Mouse (Mus musculus): ENCODE results near the gene Qtrt2.

The Qtrt2 gene

DNA sequence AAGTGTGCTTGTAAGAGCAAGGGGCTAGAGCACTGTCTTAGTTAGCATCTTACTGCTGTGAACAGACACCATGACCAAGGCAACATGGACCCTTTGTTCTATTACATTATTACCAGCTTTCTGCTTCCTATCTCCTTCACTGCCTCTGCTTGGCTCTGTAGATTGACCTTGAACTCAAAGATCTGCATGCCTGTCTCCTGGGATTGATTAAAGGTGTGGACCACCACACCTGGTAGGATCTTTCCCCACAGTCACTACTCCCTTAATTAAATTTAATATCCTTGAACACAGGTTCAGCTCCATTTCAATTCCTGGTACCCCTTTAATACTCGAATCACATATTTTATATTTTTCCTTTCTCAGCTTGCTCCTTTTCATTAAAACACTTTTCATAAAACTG lies 763 bp downstream of the Qtrt2 start:
- no peak for DNase-seq (ENCODE audit: extremely low read depth, low read depth, low spot score)

- no peak for DNase-seq (ENCODE audit: extremely low read depth, low read depth, low spot score)
Measured at GRCm38 (mm10) chr16:43925001-43925558, 1.5 kb downstream of the Qtrt2 start.

DNA sequence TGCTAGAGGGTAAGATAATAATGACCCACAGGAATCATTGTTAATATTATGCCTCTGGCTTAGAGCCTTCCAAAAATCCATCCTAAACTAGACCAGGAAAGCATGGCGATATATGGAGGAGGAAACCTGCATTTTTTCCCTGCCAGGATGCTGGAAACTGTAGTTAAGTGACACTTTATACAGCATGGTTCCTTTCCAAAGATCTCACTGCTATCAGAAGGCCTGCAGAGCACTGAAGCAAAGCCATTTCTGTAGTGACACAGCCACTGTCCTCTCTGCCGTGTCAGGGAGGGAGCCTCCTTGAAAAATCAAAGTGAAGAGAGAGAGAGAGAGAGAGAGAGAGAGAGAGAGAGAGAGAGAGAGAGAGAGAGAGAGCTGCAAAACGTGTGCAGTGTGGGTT lies 4.0 kb downstream of the Qtrt2 start:
- DNase-seq (ENCODE audit: extremely low read depth, low read depth, low spot score), result no peak

GRCm38 (mm10) chr16:43922024-43922423 lies 4.6 kb downstream of the Qtrt2 start:
- DNase-seq (ENCODE audit: extremely low read depth, low read depth, low spot score), result no peak

DNA sequence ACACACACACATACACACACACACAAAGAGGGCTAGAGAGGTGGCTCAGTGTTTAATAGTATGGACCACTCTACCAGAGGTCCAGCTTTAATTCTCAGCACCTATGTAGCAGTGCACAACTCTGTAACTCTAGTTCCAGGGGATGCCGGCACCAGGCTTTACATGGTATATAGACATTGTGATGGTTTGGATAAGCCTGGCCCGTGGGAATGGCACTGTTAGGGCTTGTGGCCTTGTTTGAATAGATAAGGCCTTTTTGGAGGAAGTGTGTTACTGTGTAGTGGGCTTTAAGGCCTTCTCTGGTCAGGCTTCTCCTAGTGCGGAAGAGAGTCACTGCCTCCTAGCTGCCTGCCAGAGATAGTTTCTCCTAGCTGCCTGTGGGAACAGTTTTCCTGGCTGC lies 7.7 kb downstream of the Qtrt2 start:
- no peak for DNase-seq (ENCODE audit: extremely low read depth, low read depth, low spot score)

- no peak for DNase-seq (ENCODE audit: extremely low read depth, low read depth, low spot score)
Measured at GRCm38 (mm10) chr16:43908881-43909280, 17.7 kb downstream of the Qtrt2 start.

- no peak for DNase-seq (ENCODE audit: extremely low read depth, low read depth, low spot score)
Measured at GRCm38 (mm10) chr16:43900571-43900970, 26.0 kb downstream of the Qtrt2 start.

DNA sequence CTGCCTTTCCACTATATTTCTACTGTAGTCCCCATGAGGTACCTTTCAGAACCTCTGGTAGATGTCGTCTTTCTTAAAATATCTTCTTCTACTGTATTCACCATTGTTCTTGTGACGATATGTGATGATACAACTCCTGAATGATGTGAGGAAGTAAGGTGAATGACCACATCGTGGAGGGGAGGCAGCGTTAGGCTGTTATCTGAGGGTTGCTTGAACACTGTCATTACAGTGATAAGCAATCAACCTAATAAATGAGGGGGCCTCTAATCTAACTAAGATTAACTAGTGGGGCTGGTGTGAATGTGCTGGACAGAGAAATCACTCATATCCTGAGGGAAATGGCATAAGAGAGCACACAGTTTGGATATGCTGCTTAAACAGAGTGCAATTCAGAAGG lies 26.5 kb downstream of the Qtrt2 start:
- no peak for DNase-seq (ENCODE audit: extremely low read depth, low read depth, low spot score)

DNA sequence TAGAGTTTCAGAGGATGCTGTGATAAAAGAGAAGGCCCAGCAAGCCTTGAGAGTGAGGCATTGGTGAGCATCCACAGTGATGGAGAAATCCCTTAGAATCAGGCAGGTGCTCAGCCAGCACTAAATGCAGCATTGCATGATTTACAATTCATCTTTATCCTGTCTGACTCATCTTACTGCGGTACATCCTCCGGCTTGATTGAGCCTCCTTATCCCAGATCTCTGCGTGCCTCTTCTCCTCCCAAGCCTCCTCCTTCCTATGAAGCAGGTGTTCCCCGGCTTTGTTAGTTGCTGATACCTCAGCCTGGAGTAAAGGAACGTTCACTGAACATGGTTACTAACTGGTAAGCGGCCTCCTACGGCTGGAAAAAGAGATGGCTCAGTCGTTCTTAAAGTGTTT lies 32.1 kb downstream of the Qtrt2 start:
- no peak for DNase-seq (ENCODE audit: extremely low read depth, low read depth, low spot score)

DNA sequence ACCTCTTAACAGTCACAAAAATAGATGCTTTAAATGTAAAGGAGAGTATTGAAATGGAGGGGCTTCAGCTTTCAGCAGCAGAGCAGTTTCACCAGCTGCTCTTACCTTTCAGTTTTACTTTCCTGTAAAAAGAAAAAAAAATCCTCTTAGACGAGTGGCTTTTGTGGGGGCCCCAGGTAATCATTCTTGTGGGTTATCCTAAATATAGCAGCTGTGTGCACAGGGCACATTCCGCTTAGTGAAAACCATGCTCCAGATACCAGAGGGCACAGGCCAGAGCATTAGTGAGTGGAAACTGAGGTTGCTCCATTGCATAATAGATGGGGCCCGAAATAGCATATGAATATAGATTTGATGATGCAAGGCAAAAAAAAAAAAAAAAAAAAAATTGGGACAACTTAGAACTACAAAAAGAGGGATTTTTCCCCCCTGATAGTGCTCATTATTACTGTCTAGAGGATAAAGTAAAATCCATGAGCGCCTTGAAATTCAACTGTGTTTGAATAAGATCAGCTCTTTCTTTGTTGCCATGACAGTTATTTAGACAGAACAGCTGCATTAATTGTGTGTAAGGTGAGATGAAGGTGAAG lies 35.8 kb downstream of the Qtrt2 start:
- DNase-seq (ENCODE audit: extremely low read depth, low read depth, low spot score), result no peak

DNA sequence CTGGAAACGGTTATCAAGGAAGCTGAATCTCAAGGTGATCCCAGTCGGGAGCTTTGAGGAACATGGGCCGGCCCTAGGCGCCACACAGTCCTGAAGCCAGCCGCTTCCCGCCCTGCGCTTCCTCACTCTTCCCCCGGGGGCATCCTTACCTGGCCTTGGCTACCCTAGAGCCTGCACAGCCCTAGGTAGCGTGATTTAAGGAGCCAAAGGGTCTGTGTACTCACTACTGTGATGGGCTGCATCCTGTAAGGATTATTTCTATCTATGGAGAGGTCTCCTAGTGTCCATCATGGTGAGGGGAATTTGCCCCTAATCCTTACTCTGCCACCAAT lies 36.6 kb downstream of the Qtrt2 start:
- DNase-seq (ENCODE audit: extremely low read depth, low read depth, low spot score), result no peak

DNA sequence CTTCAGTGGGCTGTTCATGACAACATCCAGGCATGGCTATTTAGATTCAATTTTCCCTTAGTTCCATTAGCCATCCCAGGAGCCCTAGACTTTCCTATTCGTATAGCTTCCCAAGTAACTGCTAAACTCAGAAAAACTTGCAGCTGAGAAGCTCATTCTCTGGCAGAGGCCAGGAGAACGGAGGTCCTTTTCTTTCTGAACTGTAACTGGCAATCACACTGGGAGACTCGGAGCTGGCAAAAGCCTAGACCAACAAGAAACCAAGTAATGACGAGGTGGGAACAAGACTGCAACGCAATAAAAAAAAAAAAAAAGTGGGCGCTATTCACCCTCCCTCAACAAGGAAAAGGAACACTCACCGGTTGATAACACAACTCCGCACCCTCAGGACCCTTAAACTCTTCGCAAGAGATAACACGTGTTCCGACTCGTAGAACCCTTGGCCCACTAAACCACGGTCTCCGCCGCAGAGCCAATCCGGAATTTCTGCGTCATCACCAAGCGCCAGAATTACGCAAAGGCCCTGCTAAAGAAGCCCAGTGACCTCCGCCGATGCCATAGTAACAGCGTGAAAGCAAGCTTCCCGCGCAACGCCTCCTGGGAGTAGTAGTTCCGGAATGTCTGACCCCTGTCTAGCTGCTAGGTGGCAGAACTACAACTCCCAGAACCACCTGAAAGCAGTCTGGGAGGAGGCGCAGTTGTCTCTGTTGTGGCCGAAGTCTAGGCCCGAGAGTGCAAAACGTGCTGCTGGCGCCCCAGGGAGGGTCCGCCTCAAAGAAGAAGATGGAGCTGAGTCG lies 37.2 kb downstream of the Qtrt2 start, which contains the start of gene Ccdc191:
Gene Ccdc191 (plus strand): TSS at position 593 of the 797 bp plus-strand sequence.
- DNase-seq (ENCODE audit: extremely low read depth, low read depth, low spot score), result peak; percentile 97

DNA sequence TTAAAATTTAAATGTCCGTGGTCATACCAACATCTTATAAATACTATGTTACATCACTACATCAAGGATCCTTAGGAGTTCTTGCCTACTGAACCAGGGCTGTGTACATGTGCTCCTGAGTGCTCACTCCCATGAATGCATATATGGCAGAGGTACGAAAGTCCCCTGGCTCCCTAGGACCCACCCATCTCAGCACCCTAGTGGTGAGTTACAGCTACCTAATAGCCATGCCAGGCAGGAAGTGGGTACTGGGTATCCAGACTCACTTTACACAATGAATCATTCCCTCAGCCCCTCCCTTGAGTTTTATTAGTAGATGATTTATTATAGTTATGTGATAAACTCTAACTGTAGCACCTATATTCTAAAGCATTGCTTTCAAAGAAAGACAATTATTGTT lies 44.3 kb downstream of the Qtrt2 start:
- no peak for DNase-seq (ENCODE audit: extremely low read depth, low read depth, low spot score)

DNA sequence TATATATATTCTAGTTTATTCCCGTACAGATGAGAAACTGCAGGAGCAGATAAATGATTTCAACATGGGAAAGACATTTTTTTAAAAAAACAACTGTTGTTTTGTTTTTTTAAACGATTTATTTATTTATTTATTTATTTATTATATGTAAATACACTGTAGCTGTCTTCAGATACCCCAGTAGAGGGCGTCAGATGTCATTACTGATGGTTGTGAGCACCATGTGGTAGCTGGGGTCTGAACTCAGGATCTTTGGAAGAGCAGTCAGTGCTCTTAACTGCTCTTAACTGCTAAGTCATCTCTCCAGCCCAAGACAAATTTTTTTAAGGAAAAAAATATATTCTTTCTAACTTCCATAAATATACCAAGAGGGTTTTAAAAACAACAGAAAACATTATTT lies 45.0 kb downstream of the Qtrt2 start:
- DNase-seq (ENCODE audit: extremely low read depth, low read depth, low spot score), result no peak

GRCm38 (mm10) chr16:43879769-43880168 lies 46.8 kb downstream of the Qtrt2 start:
- no peak for DNase-seq (ENCODE audit: extremely low read depth, low read depth, low spot score)

GRCm38 (mm10) chr16:43871419-43871818 lies 55.2 kb downstream of the Qtrt2 start:
- DNase-seq (ENCODE audit: extremely low read depth, low read depth, low spot score), result no peak

DNA sequence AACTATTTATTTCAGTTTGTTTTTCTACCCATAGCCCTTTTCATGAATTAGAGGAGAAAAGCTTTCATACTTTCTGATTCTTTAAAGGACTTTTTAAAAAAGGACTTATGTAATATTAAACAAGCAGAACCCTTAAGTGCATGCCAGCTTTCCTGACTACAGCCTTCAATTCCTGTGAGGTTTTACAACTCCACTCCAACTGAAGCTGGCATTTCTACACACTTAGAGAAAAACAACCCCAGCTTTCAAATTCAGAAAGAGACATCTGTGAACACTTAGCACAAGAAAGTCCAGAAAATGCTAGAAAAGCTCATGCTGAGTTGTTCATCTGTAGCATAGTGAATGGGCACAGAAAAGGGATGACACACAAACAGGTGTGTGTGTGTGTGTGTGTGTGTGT lies 56.8 kb downstream of the Qtrt2 start:
- DNase-seq (ENCODE audit: extremely low read depth, low read depth, low spot score), result no peak

DNA sequence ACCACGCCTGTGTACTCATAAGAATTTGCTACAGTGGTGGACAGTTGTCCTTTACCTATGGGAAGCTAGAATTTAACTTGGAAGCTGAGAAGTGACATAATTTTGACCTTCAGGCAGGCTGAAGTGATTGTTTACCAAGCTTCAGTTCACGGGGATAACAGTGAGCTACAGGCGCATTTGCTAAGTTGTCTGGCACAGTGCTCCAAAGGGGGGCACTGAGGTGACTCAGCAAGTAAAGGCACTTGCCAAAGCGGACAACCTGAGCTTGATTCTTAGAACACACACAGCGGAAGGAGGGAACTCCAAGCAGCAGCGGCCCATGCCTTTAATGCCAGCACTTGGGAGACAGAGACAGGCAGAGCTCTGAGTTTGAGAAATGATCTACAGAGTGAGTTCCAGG lies 66.0 kb downstream of the Qtrt2 start:
- DNase-seq (ENCODE audit: extremely low read depth, low read depth, low spot score), result no peak

DNA sequence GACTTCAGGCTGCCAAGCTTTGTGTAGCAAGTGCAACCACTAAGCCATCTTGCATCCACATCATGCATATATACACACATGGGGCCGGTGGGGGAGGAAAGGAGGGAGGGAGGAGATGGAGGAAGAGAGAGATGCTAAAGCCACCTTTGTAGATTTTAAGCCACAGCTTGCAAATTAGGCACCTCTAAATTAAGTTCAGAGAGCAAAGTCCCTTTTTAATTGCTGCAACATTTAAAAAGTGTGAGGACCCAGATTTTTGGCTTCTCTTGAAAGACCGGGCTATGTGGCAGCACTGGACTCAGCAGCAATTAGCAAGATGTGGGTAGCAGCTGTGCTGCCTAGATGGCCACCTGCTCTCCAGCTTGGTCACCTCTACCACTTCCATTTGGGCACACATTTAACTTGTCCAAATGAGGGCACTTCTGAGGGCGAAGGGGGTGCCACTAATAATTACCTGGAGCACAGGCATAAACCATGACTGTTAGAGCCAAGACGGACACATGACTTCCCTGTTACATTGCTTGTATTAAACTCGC lies 67.6 kb downstream of the Qtrt2 start:
- no peak for DNase-seq (ENCODE audit: extremely low read depth, low read depth, low spot score)

GRCm38 (mm10) chr16:43849839-43850238 lies 76.8 kb downstream of the Qtrt2 start:
- no peak for DNase-seq (ENCODE audit: extremely low read depth, low read depth, low spot score)

DNA sequence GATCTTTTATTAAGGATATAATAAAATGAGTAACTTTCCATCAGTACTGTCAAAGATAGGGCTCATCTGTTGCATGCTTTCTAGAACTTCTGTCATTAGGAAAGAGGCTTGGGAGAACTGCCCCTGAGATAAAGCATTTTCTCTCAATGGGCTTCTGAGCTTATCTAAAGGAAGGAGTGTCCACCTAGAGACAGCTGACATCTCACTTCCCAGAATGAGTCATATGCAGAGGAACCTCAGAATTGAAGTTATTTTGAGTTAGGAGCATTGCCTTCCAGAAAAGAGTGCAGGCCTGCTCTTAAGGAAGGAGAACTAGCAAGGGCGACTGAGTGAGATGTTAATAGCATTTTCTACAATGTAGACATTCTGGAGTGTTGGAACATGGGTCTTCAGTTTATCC lies 85.4 kb downstream of the Qtrt2 start:
- no peak for DNase-seq (ENCODE audit: extremely low read depth, low read depth, low spot score)

DNA sequence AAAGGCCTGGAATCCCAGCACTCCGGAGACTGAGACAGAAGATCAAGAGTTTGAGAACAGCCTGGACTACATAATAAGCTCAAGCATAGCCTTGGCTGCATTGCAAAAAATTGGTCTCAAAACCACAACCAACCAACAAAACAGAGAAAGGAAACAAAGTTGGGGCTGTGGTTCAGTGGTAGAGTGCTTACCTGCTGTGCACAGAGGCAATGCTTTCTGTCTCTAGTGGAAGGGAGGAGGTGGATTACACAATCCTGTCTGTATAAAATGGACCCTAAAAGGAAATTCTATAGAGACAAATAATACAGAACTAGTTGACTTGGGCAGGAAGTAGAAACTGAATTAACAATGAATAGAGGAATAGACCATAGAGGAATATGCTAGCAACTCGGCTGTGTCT lies 94.7 kb downstream of the Qtrt2 start:
- no peak for DNase-seq (ENCODE audit: extremely low read depth, low read depth, low spot score)

Measured in fat pad, adult 2 months (tissue).